Mouse (Mus musculus) erythroblast, embryonic 14.5 days (primary cell): ENCODE data around the gene Tmem95. TPM values are rescaled to one million over a fixed set of nuclear protein-coding genes. Genes with fewer than 3 reads are reported as not detected.

ENCODE experiments used
- H3K27me3 ChIP-seq: 2 replicates; pipeline ENCODE4 v1.6.1; 2012; ENCODE audit warnings: inconsistent platforms; ENCODE audit not compliant: control insufficient read depth
- H3K36me3 ChIP-seq: 2 replicates; pipeline ENCODE4 v1.6.1; 2012; ENCODE audit warnings: mild to moderate bottlenecking, inconsistent platforms; ENCODE audit not compliant: control insufficient read depth
- H3K4me1 ChIP-seq: 2 replicates; pipeline ENCODE4 v1.6.1; 2012; ENCODE audit warnings: inconsistent platforms; ENCODE audit not compliant: control insufficient read depth
- H3K4me3 ChIP-seq: replicated peaks from 2 replicates; pipeline ENCODE3; 2012; ENCODE audit warnings: moderate library complexity, mild to moderate bottlenecking, inconsistent platforms
- H3K9me3 ChIP-seq: 2 replicates; pipeline ENCODE4 v1.6.1; 2012; ENCODE audit warnings: low read length, inconsistent platforms, mixed read lengths; ENCODE audit not compliant: control insufficient read depth
- GATA1 ChIP-seq: IDR thresholded peaks from 2 replicates; pipeline ENCODE4 v1.6.1; 2012; ENCODE audit warnings: low read length, inconsistent platforms, mixed read lengths
- TAL1 ChIP-seq: IDR thresholded peaks from 3 replicates; pipeline ENCODE4 v1.6.1; 2012; ENCODE audit warnings: low read length, inconsistent platforms, mixed read lengths
- polyA plus RNA-seq: library from polyadenylated mRNA; stranded (reverse); fragments of >175 nt; gene quantifications from 2 replicates; pipeline ENCODE4 v1.2.3, GENCODE M21; 2012

Tmem95 gene
- polyA plus RNA-seq: not detected in 2 replicates

DNA sequence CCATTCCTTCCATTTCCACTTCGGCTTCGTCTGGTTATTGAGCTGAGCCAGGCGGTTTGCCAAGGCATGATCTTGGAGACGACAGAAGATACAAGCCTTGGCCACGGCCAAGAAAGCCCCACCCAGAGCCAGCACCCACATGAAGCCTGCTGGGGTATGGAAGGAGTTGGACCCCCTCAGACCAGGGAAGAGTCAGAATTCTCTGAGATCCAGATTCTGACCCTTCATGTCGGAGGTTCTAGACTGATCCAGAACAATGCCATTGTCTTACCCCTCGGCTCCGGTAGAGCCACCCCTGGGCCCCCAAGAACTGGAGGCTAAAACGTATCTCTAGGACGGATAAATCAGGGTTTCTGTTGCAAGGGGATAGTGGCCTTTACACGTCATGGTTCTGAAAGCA is at the start of gene Tmem95:
Gene Tmem95, minus strand, starts transcription at position 141 of the 400 bp plus-strand sequence.
- H3K9me3 ChIP-seq: no peaks in the 10 kb centered on the region
- no peaks in the 10 kb centered on the region for H3K36me3 ChIP-seq
- peak within 1 kb of the TSS; percentile 1 for H3K4me3 ChIP-seq
- peaks cover 86% of the 10 kb centered on the region for H3K4me1 ChIP-seq
- no peak for TF ChIP-seq GATA1
- no peak for TF ChIP-seq TAL1
- peaks cover 13% of the 10 kb centered on the region for H3K27me3 ChIP-seq

DNA sequence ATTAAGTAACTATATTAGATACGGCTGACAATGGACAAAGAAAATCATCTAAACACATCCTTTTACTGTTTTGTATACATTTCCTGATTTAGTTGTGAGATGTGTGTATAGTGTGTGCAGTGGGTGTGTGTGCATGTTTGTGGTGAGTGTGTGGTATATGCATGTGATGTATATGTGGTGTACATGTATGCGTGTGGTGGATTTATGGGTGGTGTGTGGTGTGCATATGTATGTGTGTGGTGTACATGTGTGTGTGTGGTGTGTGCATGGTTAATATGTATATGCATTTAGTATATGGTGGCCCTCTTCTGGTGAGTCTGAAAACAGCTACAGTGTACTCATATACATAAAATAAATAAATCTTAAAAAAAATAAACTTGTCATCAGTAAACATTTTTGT is 49.7 kb upstream of the Tmem95 start:
- Histone ChIP-seq H3K36me3 (no peaks in the 10 kb centered on the region), H3K4me3 (no peak overlapping the region), H3K9me3 (no peaks in the 10 kb centered on the region), H3K4me1 (peaks cover 20% of the 10 kb centered on the region), H3K27me3 (peaks cover 3% of the 10 kb centered on the region; the same call in 1 of the 2 replicates)
- TF ChIP-seq TAL1 (no peak), GATA1 (no peak)

DNA sequence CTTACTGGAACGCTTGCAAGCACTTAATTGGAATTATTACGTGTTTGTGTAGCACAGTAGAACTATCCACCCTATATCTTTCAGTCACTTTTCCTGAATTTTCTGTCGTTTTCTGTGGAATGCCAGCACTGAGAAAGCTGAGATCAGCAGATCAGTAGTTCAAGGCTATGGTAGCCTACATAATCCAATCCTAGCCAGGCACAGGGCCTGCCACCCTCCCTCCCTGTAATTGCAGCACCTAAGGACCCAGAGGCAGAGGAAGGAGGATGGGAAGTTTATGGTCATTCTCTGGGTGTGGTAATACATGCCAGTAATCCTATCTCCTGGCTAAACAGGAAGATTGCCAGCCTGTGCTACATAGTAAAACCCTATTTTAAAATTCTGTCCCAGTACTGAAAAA is 45.0 kb upstream of the Tmem95 start:
- peaks cover 54% of the 10 kb centered on the region for H3K4me1 ChIP-seq
- H3K27me3 ChIP-seq: no peaks in the 10 kb centered on the region
- H3K36me3 ChIP-seq: peaks cover 22% of the 10 kb centered on the region
- TF ChIP-seq TAL1: no peak
- no peak for TF ChIP-seq GATA1
- H3K9me3 ChIP-seq: no peaks in the 10 kb centered on the region
- peak overlapping the region; percentile 96 for H3K4me3 ChIP-seq

DNA sequence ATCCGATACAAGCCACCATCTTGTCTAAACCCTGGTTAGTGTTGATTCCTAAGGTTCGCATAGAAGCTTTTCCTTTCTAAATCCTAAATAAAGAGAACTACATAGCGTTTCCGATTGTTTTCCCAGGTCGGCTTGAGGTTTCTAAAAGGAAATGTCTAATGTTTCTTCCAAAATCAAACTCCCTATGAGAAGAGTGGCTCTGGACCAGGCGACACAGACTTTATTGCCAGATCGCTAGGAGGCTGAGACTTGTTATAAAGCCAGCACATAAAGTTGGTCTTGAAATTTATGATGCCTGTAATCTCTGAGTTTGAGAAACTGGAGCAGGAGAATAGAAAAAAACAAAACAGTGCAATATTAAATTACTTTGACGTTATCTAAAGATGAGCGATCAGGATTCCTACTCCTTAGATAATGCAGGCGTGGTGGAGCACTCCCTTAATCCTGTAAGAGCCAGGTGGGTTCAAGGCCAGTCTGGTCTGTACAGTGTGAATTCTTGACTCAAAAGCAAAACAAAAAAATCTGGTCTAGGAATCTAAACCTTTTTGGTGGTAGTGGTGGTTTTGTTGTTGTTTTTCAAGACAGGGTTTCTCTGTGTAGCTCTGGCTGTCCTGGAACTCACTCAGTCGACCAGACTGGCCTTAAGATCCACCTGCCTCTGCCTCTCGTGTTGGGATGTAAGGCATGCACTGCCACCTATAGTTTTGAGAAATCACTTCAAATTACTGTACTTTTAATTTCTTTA is 44.4 kb upstream of the Tmem95 start:
- TF ChIP-seq TAL1 (no peak), GATA1 (no peak)
- Histone ChIP-seq H3K9me3 (no peaks in the 10 kb centered on the region), H3K36me3 (peaks cover 28% of the 10 kb centered on the region), H3K27me3 (no peaks in the 10 kb centered on the region), H3K4me3 (peak overlapping the region; percentile 96), H3K4me1 (peaks cover 60% of the 10 kb centered on the region)

DNA sequence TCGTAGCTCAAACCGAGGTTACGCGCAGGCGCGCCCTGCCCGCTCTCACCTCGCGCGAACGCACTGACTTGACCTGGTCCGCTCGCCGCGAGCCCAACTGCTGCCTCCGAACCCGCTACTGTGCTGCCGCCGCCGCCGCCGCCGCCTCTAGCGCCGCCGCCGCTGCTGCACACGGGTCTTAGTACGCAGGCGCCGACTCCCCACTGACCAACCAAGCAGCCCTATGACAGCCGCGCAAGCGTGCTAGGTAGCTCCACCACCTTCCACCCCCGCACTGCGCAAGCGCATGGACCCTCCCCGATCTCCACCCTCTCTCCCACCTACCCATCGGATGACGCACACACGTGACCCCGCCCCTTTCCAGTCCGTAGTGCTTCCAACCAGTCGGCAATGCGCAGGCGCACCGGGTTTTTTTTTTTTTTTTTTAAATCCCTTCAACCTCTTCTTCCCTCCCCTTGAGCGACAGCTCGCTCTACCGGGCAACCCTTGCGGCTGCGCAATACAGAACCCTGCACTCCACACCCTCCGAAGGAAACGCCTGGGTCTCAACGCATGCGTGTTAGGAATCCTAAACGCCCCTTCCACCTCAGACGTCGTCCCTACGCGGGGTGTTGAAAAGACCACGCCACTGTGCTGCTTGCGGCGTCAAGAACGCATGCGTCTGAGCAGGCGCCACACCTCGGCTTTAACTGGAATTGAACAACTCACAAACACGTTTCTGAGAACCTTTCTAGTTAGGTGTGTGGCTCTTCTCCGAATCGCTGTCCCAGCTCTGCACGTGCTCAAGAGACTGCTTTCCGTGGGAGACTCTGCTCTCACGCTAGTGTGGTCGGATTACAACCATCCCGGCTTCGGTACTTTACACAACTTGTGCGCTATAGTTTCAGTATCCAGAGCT is 43.5 kb upstream of the Tmem95 start, which contains the start of gene Eif5a:
Gene Eif5a, minus strand, starts transcription at position 845 of the 898 bp plus-strand sequence.
- peak within 1 kb of the TSS; percentile 96 for H3K4me3 ChIP-seq
- peaks cover 36% of the 10 kb centered on the region for H3K36me3 ChIP-seq
- peaks cover 68% of the 10 kb centered on the region for H3K4me1 ChIP-seq
- H3K27me3 ChIP-seq: no peaks in the 10 kb centered on the region
- no peak for TF ChIP-seq TAL1
- TF ChIP-seq GATA1: no peak
- no peaks in the 10 kb centered on the region for H3K9me3 ChIP-seq

DNA sequence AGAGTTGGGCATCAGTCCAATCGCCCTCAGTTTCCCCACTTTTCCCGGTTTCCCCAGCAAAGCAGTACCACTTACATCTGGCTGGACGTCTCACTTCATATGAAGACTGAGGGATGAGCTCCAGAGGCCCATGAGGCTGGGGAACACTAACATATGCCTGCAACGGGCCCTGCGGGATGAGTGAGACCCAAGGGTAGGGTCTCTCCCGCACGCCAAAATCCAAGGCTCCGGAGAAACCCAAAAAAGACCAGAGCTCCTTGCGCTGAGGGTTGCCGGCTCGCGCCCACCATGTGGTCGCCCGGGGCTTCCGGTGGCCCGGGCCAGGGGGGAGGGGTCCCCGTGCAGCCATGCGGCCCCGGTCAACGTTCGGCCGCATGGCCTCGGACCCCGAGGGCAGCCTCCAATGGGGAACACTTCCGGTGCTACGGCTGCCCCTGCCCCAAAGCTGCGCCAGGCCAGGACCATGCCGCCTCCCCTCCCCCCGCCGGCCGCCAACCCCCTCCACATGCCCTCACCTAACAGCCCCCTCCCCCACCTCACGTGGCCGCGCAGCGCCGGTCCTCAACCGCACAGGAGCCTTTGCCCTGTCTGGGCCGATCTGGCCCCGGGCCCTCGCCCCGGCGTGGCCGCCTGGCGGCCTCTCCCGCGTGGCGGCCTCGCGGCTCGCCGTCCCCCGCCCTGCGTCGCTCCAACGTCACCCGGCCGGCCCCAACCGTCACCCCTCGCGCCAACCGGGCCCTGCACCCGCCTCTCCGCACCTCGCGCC is 42.6 kb upstream of the Tmem95 start:
- H3K27me3 ChIP-seq: no peaks in the 10 kb centered on the region
- peaks cover 78% of the 10 kb centered on the region for H3K4me1 ChIP-seq

DNA sequence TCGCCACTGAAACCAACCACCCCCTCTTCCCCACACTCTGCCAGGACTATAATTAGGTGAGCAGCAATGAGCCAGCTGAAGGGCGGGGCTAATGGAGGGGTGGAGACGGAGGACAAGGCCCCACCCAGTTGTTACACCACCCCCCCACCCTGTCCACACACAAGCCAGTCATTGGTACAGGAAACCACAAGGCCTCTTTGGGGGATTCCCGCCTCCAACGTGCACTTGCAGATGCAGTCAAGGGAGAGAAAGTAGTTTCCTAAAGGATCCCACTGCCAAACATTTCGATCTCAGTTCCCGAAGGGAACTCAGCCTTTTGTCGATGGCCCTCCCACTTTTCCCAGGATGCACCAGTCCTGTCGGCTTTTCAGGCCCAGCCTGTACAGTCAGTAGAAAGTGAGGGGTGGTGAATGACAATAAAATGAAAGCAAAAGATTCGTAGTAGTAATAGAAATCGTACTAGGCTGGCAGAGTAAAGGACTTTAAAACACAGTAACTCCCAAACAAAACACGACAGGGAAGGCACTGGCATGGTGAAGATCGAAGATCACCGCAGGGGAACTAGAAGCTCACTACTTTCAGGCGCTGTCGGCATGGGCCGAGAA is 41.9 kb upstream of the Tmem95 start:
- peaks cover 52% of the 10 kb centered on the region for H3K36me3 ChIP-seq
- H3K4me3 ChIP-seq: peak overlapping the region; percentile 96
- H3K9me3 ChIP-seq: no peaks in the 10 kb centered on the region

More for the DNA sequence above, 42.6 kb upstream of the Tmem95 start:
- Histone ChIP-seq H3K36me3 (peaks cover 45% of the 10 kb centered on the region), H3K9me3 (no peaks in the 10 kb centered on the region), H3K4me3 (peak overlapping the region; percentile 96)
- TF ChIP-seq TAL1 (no peak), GATA1 (no peak)

DNA sequence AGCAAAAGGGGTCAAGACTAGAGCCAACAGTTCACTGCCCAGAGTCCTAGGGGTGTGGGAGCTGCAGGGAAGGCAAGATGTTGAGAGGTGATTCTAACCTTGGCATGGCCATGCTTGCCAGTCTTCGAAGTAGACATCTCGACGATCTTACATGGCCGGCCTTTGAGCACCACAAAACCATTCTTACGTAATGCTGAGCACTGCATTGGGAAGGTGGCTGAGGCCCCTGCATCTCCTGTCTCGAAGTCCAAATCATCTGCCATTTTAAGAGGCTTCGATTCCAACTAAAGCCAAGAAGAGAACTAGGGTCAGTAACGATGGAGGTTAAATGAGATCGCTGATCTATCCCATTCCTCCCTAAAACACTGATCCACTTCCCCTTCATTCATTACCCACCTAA is 41.2 kb upstream of the Tmem95 start:
- Histone ChIP-seq H3K36me3 (peaks cover 59% of the 10 kb centered on the region), H3K4me3 (peak overlapping the region; percentile 96), H3K4me1 (peaks cover 89% of the 10 kb centered on the region), H3K9me3 (no peaks in the 10 kb centered on the region), H3K27me3 (no peaks in the 10 kb centered on the region)
- no peak for TF ChIP-seq TAL1
- no peak for TF ChIP-seq GATA1

More for the DNA sequence above, 41.9 kb upstream of the Tmem95 start:
- TF ChIP-seq GATA1: no peak
- no peak for TF ChIP-seq TAL1
- H3K27me3 ChIP-seq: no peaks in the 10 kb centered on the region
- H3K4me1 ChIP-seq: peaks cover 84% of the 10 kb centered on the region
